Mouse (Mus musculus): ENCODE results near the gene Nfib. TPM values are rescaled to one million over a fixed set of nuclear protein-coding genes. Genes with fewer than 3 reads are reported as not detected.

The Nfib gene
- polyA plus RNA-seq, 2 experiments, result 1.7 to 2.6 TPM

- DNase-seq (ENCODE audit: low read depth in 3 of 3, low spot score in 3 of 3) (no peak), ATAC-seq (ENCODE audit: insufficient read depth) (no peak)
- Histone ChIP-seq H3K27ac (no peak overlapping the region), H3K9me3 (ENCODE audit: control insufficient read depth, low read length) (no peaks in the 10 kb centered on the region), H3K9ac (replicated peaks) (no peak overlapping the region), H3K4me1 (replicated peaks; ENCODE audit: control insufficient read depth in 2 of 2, insufficient read depth in 2 of 2, low read length in 1 of 2) (0 out of 4 replicates have a peak, but pooled peaks cover 0 to 2% of the 10 kb centered on the region in 2 experiments), H3K4me2 (ENCODE audit: low read depth) (no peak overlapping the region), H3K27me3 (ENCODE audit: control insufficient read depth, insufficient read depth, low read length) (no peaks in the 10 kb centered on the region), H3K4me3 (ENCODE audit: insufficient read depth in 1 of 2, low read depth in 2 of 2, low read length in 2 of 2) (no peak overlapping the region), H3K36me3 (replicated peaks; ENCODE audit: control insufficient read depth, insufficient read depth, low read depth) (no peaks in the 10 kb centered on the region)
- 57% methylated on average over 4 of the region's 4 CpGs for WGBS (ENCODE audit: insufficient replicate concordance)
- TF ChIP-seq EP300 (IDR thresholded peaks at IDR 0.05; ENCODE audit: low read depth), result no peak
- no peak for TF ChIP-seq CTCF (IDR thresholded peaks at IDR 0.05; ENCODE audit: low read depth)
Measured at GRCm38 (mm10) chr4:82291174-82291847, 414.2 kb downstream of the Nfib start.

- TF ChIP-seq CTCF (IDR thresholded peaks at IDR 0.05; ENCODE audit: low read depth), result no peak
- TF ChIP-seq EP300 (IDR thresholded peaks at IDR 0.05; ENCODE audit: low read depth), result no peak
- Histone ChIP-seq H3K27me3 (ENCODE audit: control insufficient read depth, insufficient read depth, low read length) (no peaks in the 10 kb centered on the region), H3K27ac (no peak overlapping the region), H3K4me2 (ENCODE audit: low read depth) (no peak overlapping the region), H3K9ac (replicated peaks) (no peak overlapping the region), H3K9me3 (ENCODE audit: control insufficient read depth, low read length) (no peaks in the 10 kb centered on the region), H3K36me3 (replicated peaks; ENCODE audit: control insufficient read depth, insufficient read depth, low read depth) (no peaks in the 10 kb centered on the region), H3K4me1 (replicated peaks; ENCODE audit: control insufficient read depth in 2 of 2, insufficient read depth in 2 of 2, low read length in 1 of 2) (0 out of 4 replicates have a peak, but pooled peaks cover 0 to 2% of the 10 kb centered on the region in 2 experiments), H3K4me3 (ENCODE audit: insufficient read depth in 1 of 2, low read depth in 2 of 2, low read length in 2 of 2) (no peak overlapping the region)
- 81% methylated on average over 9 of the region's 9 CpGs for WGBS (ENCODE audit: insufficient replicate concordance)
- ATAC-seq (ENCODE audit: insufficient read depth) (no peak), DNase-seq (ENCODE audit: low read depth in 3 of 3, low spot score in 3 of 3) (no peak)
Measured at GRCm38 (mm10) chr4:82290623-82291022, 414.9 kb downstream of the Nfib start.

- DNase-seq (ENCODE audit: low read depth in 3 of 3, low spot score in 3 of 3) (no peak), ATAC-seq (ENCODE audit: insufficient read depth) (no peak)
- TF ChIP-seq CTCF (IDR thresholded peaks at IDR 0.05; ENCODE audit: low read depth) (no peak), EP300 (IDR thresholded peaks at IDR 0.05; ENCODE audit: low read depth) (no peak)
- 44% methylated on average over 7 of the region's 7 CpGs for WGBS (ENCODE audit: insufficient replicate concordance)
- no peak overlapping the region for H3K4me2 ChIP-seq (ENCODE audit: low read depth)
- H3K9ac ChIP-seq (replicated peaks), result no peak overlapping the region
- H3K4me3 ChIP-seq (ENCODE audit: insufficient read depth in 1 of 2, low read depth in 2 of 2, low read length in 2 of 2), result no peak overlapping the region
- H3K4me1 ChIP-seq (replicated peaks; ENCODE audit: control insufficient read depth in 2 of 2, insufficient read depth in 2 of 2, low read length in 1 of 2), result 0 out of 4 replicates have a peak, but pooled peaks cover 0 to 2% of the 10 kb centered on the region in 2 experiments
- no peaks in the 10 kb centered on the region for H3K9me3 ChIP-seq (ENCODE audit: control insufficient read depth, low read length)
- H3K27ac ChIP-seq, result no peak overlapping the region
- no peaks in the 10 kb centered on the region for H3K27me3 ChIP-seq (ENCODE audit: control insufficient read depth, insufficient read depth, low read length)
- H3K36me3 ChIP-seq (replicated peaks; ENCODE audit: control insufficient read depth, insufficient read depth, low read depth), result no peaks in the 10 kb centered on the region
Measured at GRCm38 (mm10) chr4:82289596-82289995, 416.0 kb downstream of the Nfib start.

GRCm38 (mm10) chr4:82288138-82288537, 417.4 kb downstream of the Nfib start:
- Histone ChIP-seq H3K4me3 (ENCODE audit: insufficient read depth in 1 of 2, low read depth in 2 of 2, low read length in 2 of 2) (no peak overlapping the region), H3K36me3 (replicated peaks; ENCODE audit: control insufficient read depth, insufficient read depth, low read depth) (no peaks in the 10 kb centered on the region), H3K4me1 (replicated peaks; ENCODE audit: control insufficient read depth in 2 of 2, insufficient read depth in 2 of 2, low read length in 1 of 2) (0 out of 4 replicates have a peak, but pooled peaks cover 0 to 2% of the 10 kb centered on the region in 2 experiments), H3K27ac (no peak overlapping the region), H3K27me3 (ENCODE audit: control insufficient read depth, insufficient read depth, low read length) (no peaks in the 10 kb centered on the region), H3K9me3 (ENCODE audit: control insufficient read depth, low read length) (no peaks in the 10 kb centered on the region), H3K9ac (replicated peaks) (no peak overlapping the region), H3K4me2 (ENCODE audit: low read depth) (no peak overlapping the region)
- TF ChIP-seq EP300 (IDR thresholded peaks at IDR 0.05; ENCODE audit: low read depth) (no peak), CTCF (IDR thresholded peaks at IDR 0.05; ENCODE audit: low read depth) (no peak)
- WGBS (ENCODE audit: insufficient replicate concordance), result 39% methylated on average over 2 of the region's 2 CpGs
- DNase-seq (ENCODE audit: low read depth in 3 of 3, low spot score in 3 of 3), result no peak
- ATAC-seq (ENCODE audit: insufficient read depth), result no peak

GRCm38 (mm10) chr4:82287454-82287853, 418.1 kb downstream of the Nfib start:
- Histone ChIP-seq H3K4me1 (replicated peaks; ENCODE audit: control insufficient read depth in 2 of 2, insufficient read depth in 2 of 2, low read length in 1 of 2) (0 out of 4 replicates have a peak, but pooled peaks cover 0 to 2% of the 10 kb centered on the region in 2 experiments), H3K4me2 (ENCODE audit: low read depth) (no peak overlapping the region), H3K27me3 (ENCODE audit: control insufficient read depth, insufficient read depth, low read length) (no peaks in the 10 kb centered on the region), H3K4me3 (ENCODE audit: insufficient read depth in 1 of 2, low read depth in 2 of 2, low read length in 2 of 2) (no peak overlapping the region), H3K36me3 (replicated peaks; ENCODE audit: control insufficient read depth, insufficient read depth, low read depth) (no peaks in the 10 kb centered on the region), H3K9ac (replicated peaks) (no peak overlapping the region), H3K27ac (no peak overlapping the region), H3K9me3 (ENCODE audit: control insufficient read depth, low read length) (no peaks in the 10 kb centered on the region)
- ATAC-seq (ENCODE audit: insufficient read depth), result no peak
- no peak for DNase-seq (ENCODE audit: low read depth in 3 of 3, low spot score in 3 of 3)
- no peak for TF ChIP-seq CTCF (IDR thresholded peaks at IDR 0.05; ENCODE audit: low read depth)
- no peak for TF ChIP-seq EP300 (IDR thresholded peaks at IDR 0.05; ENCODE audit: low read depth)
- 72% methylated on average over 2 of the region's 2 CpGs for WGBS (ENCODE audit: insufficient replicate concordance)

Data from liver, embryonic 14.5 days (tissue).